Mouse (Mus musculus) midbrain, embryonic 13.5 days (tissue): ENCODE measurements around the gene Tatdn2. TPM values are rescaled to one million over a fixed set of nuclear protein-coding genes. Genes with fewer than 3 reads are reported as not detected.

ENCODE experiments used
- ATAC-seq: fragments of 200-750 bp; cut with Nextera tagmentation; 2 replicates; pipeline ENCODE4 v1.8.0; 2017; ENCODE audit warnings: mild to moderate bottlenecking, moderate TSS enrichment, moderate library complexity
- H3K27ac ChIP-seq: fragments of 300-500 bp; sonication (generic); 2 replicates; pipeline ENCODE4 v1.5.1; 2015; ENCODE audit warnings: inconsistent platforms, mild to moderate bottlenecking, moderate library complexity
- H3K27me3 ChIP-seq: fragments of 300-500 bp; sonication (generic); 2 replicates; pipeline ENCODE4 v1.6.1; 2015; ENCODE audit warnings: mild to moderate bottlenecking, inconsistent platforms
- H3K36me3 ChIP-seq: fragments of 300-500 bp; sonication (generic); 2 replicates; pipeline ENCODE4 v1.6.1; 2015; ENCODE audit warnings: mild to moderate bottlenecking, inconsistent platforms
- H3K4me1 ChIP-seq: fragments of 300-500 bp; sonication (generic); replicated peaks from 2 replicates; pipeline ENCODE4 v1.6.1; 2015; ENCODE audit warnings: inconsistent platforms
- H3K4me2 ChIP-seq: fragments of 300-500 bp; sonication (generic); replicated peaks from 2 replicates; pipeline ENCODE4 v1.6.1; 2015; ENCODE audit warnings: moderate library complexity, mild to moderate bottlenecking, inconsistent platforms
- H3K4me3 ChIP-seq: fragments of 300-500 bp; sonication (generic); replicated peaks from 2 replicates; pipeline ENCODE4 v1.5.1; 2015; ENCODE audit warnings: mild to moderate bottlenecking, inconsistent platforms
- H3K9ac ChIP-seq: fragments of 300-500 bp; sonication (generic); replicated peaks from 2 replicates; pipeline ENCODE4 v1.6.1; 2015; ENCODE audit warnings: mild to moderate bottlenecking, inconsistent platforms
- H3K9me3 ChIP-seq: fragments of 300-500 bp; sonication (generic); 2 replicates; pipeline ENCODE4 v1.6.1; 2016; ENCODE audit warnings: mild to moderate bottlenecking, inconsistent platforms
- WGBS: fragments of 180-500 bp; shearing (Covaris S2); methylation state at CpG from one replicate; pipeline ENCODE4 v1.1.7; 2015; 5-methylcytosine and 5-hydroxymethylcytosine counted together
- polyA plus RNA-seq: library from polyadenylated mRNA; unstranded; fragments of >200 nt; fragmentation: Nextera tagmentation; extraction: Ambion mirVana; gene quantifications from 2 replicates; pipeline ENCODE4 v1.2.1, GENCODE M21; 2015

Gene Tatdn2
- polyA plus RNA-seq, 1 experiment from 2014 or later: 0.93 TPM

DNA sequence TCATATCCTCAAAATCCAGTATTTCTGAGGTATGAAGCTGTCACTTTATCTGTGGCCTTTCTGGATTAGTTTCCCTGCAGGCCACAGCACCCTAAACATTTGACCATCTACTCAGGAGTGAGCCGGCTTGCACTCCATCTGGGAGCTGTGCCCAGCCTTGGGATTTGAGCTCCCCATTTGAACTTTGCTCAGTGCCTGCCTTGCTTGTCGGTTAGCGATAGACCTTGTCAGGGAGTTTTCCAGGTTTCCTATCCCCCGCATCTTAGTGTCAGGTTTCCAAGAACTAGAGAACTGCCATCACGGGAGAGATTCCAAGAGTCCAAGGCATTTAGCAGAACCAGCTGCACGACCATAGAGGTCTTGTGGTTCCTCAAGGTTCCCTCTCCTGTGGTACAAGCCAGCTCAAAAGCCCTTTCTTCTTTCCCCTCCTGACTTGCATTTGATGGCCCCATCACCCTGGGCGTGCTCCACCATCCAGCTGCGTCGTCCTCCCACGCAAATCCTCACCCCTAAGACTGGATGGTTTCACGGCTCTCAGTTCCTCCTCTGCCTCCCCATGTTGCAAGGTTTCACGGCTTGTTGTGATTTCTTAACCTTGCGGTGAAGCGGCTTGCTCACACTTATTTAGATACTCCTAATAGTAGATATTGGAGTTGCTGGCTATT is 19.6 kb upstream of the Tatdn2 start:
- Histone ChIP-seq H3K4me2 (no peak overlapping the region), H3K36me3 (no peaks in the 10 kb centered on the region), H3K4me1 (no peaks in the 10 kb centered on the region), H3K9me3 (no peaks in the 10 kb centered on the region), H3K9ac (no peak overlapping the region), H3K27ac (no peak overlapping the region), H3K27me3 (no peaks in the 10 kb centered on the region), H3K4me3 (no peak overlapping the region)
- WGBS: 86% methylated on average over 14 of the region's 14 CpGs
- no peak for ATAC-seq

DNA sequence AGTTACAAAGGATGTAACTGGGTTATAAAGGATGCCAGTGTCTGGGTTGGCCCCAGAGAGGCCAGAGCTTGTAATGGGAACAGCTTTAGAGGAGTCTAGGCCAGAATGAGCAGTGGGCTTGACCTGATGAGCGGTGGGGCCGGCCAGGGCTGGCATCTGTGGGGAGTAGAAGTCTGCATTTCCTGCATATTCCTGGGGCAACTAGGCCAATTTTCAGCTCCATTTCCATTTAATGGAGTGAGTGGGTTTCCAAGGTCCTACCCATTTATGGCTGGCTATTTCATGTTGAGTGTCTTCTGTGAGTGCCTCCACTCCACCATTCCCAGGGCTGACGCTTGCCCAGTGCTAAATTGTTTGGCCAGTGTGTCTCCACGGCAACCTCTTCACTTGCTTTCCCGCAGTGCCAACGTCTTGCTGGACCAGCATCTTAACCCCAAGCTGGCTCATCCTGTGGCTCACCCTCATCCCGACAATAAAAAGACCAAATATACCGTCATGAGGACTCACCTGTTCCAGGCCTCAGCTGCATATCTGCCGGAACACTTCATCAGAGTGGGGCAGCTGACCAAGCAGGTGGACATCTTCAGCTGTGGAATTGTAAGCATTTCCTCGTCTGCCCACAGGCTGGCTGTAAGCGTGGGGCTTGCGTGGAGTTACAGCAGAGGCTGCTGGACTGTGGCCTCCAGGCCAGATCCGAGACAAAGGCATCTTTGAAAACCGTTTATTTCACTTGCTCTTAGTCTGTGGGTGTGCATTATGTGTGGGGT is 18.4 kb upstream of the Tatdn2 start:
- Histone ChIP-seq H3K4me3 (no peak overlapping the region), H3K36me3 (no peaks in the 10 kb centered on the region), H3K9ac (no peak overlapping the region), H3K4me2 (no peak overlapping the region), H3K9me3 (no peaks in the 10 kb centered on the region), H3K4me1 (no peaks in the 10 kb centered on the region), H3K27ac (no peak overlapping the region), H3K27me3 (no peaks in the 10 kb centered on the region)
- 72% methylated on average over 14 of the region's 14 CpGs for WGBS
- ATAC-seq: no peak

DNA sequence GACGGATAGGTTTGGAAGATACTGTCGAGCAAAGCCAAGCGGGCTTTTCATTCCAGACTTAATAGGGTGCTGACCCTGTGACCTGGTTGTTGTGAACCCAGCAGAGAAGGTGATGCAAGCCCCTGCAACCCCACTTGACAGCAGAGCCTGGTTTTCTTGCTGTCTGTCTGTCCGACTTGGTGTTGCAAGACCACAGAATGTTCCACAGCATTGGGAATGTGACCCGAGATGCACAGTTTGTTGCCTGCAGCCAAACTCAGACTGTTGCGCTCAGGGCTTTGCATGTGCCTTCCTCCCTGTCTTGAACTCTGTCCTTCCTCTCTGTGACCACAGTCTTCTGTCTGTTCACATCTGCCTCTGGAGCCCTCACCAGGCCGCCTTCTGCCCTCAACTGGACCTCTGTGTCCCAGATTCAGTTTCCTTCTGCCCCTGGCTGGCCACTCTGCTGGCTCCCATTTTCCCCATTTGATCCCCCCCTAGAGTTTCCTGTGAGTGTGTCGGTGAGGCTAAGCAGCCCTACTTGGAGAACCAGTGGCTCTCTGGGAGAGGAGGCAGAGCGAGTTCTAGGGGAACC is 16.8 kb upstream of the Tatdn2 start:
- Histone ChIP-seq H3K9ac (no peak overlapping the region), H3K9me3 (no peaks in the 10 kb centered on the region), H3K4me1 (no peaks in the 10 kb centered on the region), H3K27ac (no peak overlapping the region), H3K36me3 (no peaks in the 10 kb centered on the region), H3K4me2 (no peak overlapping the region), H3K4me3 (no peak overlapping the region), H3K27me3 (no peaks in the 10 kb centered on the region)
- ATAC-seq: no peak
- WGBS: 89% methylated on average over 9 of the region's 9 CpGs

DNA sequence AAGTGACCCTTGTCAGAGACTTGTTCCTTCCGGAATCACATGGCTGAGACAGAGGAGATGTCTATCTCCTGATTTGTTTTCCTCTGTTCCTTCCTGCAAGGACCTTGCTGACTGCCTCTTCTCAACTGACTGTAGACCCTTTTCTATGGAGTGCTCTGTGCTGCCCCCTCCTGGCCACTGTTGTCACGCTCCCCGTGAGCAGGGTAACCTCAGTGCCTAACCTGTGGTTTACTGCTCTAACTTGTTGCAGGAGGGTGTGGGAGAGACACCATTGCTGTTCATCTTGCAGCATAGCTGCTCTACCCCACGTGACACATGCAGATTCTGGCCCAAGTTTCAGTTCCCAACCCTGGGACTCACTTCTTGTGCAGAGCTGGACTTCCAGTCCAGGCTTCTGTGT is 15.6 kb upstream of the Tatdn2 start:
- ATAC-seq: 0 out of 2 replicates have a peak, but pooled peaks have one; percentile 55
- no peak overlapping the region for H3K4me3 ChIP-seq
- WGBS: 18% methylated on average over 4 of the region's 4 CpGs
- no peaks in the 10 kb centered on the region for H3K9me3 ChIP-seq
- H3K27ac ChIP-seq: no peak overlapping the region
- H3K4me1 ChIP-seq: no peaks in the 10 kb centered on the region
- H3K9ac ChIP-seq: no peak overlapping the region
- no peaks in the 10 kb centered on the region for H3K27me3 ChIP-seq
- H3K4me2 ChIP-seq: no peak overlapping the region
- no peaks in the 10 kb centered on the region for H3K36me3 ChIP-seq

GRCm38 (mm10) chr6:113683081-113683825 is 13.6 kb upstream of the Tatdn2 start:
- H3K27ac ChIP-seq: no peak overlapping the region
- no peaks in the 10 kb centered on the region for H3K4me1 ChIP-seq
- 86% methylated on average over 10 of the region's 10 CpGs for WGBS
- no peak overlapping the region for H3K9ac ChIP-seq
- H3K4me3 ChIP-seq: no peak overlapping the region
- H3K36me3 ChIP-seq: no peaks in the 10 kb centered on the region
- H3K9me3 ChIP-seq: no peaks in the 10 kb centered on the region
- no peaks in the 10 kb centered on the region for H3K27me3 ChIP-seq
- H3K4me2 ChIP-seq: no peak overlapping the region
- ATAC-seq: no peak

DNA sequence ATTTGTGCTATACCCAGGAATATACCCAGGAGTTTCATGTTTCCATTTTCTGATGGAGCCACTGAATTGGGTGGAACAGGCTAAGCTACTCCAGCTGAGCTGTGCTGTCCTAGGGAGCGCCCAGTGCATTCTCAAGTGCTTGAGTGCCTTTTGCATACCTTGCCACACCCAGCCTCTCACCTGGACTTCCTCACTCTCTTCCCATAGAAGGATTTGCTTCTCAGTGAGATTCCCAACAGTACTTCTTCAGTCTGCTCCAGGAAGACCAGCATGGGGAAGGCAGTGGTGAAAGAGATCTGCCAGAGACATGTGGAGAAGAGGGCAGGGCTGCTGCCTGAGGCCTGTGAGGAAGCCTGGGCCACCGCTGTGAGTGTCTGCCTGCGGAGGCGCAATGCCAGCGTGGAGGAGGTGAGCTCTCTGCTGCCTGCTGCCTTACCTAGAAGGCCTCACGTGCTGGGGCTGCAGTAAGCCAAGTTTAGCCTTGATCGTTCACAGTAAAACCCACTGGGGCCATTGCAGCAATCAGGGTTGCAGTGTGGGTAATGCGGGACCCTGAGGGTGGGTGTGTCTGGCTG is 10.2 kb upstream of the Tatdn2 start:
- WGBS: 37% methylated on average over 8 of the region's 8 CpGs
- no peak overlapping the region for H3K27ac ChIP-seq
- H3K4me1 ChIP-seq: peaks cover 14% of the 10 kb centered on the region
- H3K9ac ChIP-seq: no peak overlapping the region
- no peak overlapping the region for H3K4me3 ChIP-seq
- ATAC-seq: no peak
- H3K36me3 ChIP-seq: no peaks in the 10 kb centered on the region
- H3K4me2 ChIP-seq: no peak overlapping the region
- H3K9me3 ChIP-seq: no peaks in the 10 kb centered on the region
- no peaks in the 10 kb centered on the region for H3K27me3 ChIP-seq

GRCm38 (mm10) chr6:113690008-113690399 is 6.8 kb upstream of the Tatdn2 start:
- H3K36me3 ChIP-seq: no peaks in the 10 kb centered on the region
- H3K4me1 ChIP-seq: peaks cover 14% of the 10 kb centered on the region
- no peaks in the 10 kb centered on the region for H3K27me3 ChIP-seq
- no peak for ATAC-seq
- H3K9ac ChIP-seq: peak overlapping the region; percentile 23; the same call in 1 of the 2 replicates
- peak overlapping the region; percentile 35; the same call in 1 of the 2 replicates for H3K27ac ChIP-seq
- H3K4me2 ChIP-seq: no peak overlapping the region
- 30% methylated on average over 7 of the region's 7 CpGs for WGBS
- no peaks in the 10 kb centered on the region for H3K9me3 ChIP-seq
- H3K4me3 ChIP-seq: no peak overlapping the region

- peak overlapping the region; percentile 26; the same call in 1 of the 2 replicates for H3K27ac ChIP-seq
- peak overlapping the region; percentile 27 for H3K4me2 ChIP-seq
- no peaks in the 10 kb centered on the region for H3K9me3 ChIP-seq
- H3K4me3 ChIP-seq: no peak overlapping the region
- no peaks in the 10 kb centered on the region for H3K36me3 ChIP-seq
- H3K27me3 ChIP-seq: no peaks in the 10 kb centered on the region
- 0 out of 2 replicates have a peak, but pooled peaks have one; percentile 45 for ATAC-seq
- 18% methylated on average over 14 of the region's 14 CpGs for WGBS
- peak overlapping the region; percentile 48 for H3K9ac ChIP-seq
- H3K4me1 ChIP-seq: peaks cover 14% of the 10 kb centered on the region
Measured at GRCm38 (mm10) chr6:113690400-113691083, 6.3 kb upstream of the Tatdn2 start.

DNA sequence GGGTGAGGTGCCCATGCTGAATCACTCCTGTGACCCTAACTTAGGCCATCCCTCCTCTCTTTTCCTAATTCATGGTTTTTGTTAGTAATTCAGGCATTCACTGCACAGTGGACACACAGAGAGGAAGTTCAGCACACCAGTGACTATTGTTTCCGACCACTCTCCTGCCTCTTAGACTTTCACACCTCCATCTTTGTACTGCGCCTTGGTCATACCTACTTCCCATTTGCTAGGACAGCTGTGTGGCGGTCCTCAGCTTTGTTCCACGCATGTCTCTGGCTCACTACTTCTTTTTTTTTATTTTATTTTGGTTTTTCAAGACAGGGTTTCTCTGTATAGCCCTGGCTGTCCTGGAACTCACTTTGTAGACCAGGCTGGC is 5.8 kb upstream of the Tatdn2 start:
- H3K4me3 ChIP-seq: no peak overlapping the region
- H3K9ac ChIP-seq: peak overlapping the region; percentile 48
- WGBS: 85% methylated on average over 4 of the region's 4 CpGs
- H3K36me3 ChIP-seq: no peaks in the 10 kb centered on the region
- peaks cover 16% of the 10 kb centered on the region for H3K4me1 ChIP-seq
- H3K27ac ChIP-seq: peak overlapping the region; percentile 26; the same call in 1 of the 2 replicates
- H3K27me3 ChIP-seq: no peaks in the 10 kb centered on the region
- ATAC-seq: no peak
- no peaks in the 10 kb centered on the region for H3K9me3 ChIP-seq
- H3K4me2 ChIP-seq: peak overlapping the region; percentile 27; the same call in 1 of the 2 replicates

DNA sequence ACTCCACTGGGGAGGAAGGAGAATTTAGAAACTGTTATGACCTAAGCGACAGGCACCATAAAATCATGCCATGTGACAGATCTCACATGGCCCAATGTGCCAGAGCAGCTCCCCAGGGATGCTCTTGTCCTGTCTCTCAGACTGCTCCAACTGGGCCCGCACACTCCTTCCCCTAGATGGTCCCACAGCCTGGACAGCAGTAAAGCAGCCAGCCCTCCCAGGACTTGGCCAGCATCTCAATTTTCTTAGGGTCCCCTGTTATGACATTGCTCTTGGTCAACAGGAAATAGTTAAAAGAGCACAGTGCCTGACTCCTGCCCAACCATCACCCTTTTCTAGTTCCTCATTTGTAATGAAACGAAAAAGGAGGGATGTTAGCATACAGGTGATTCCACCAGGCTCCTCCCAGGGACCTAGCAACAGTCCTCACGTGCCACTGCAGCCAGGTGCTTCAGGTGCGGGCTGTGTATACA is 4.2 kb upstream of the Tatdn2 start:
- Histone ChIP-seq H3K4me1 (peaks cover 22% of the 10 kb centered on the region), H3K27ac (no peak overlapping the region), H3K4me3 (no peak overlapping the region), H3K4me2 (no peak overlapping the region), H3K27me3 (no peaks in the 10 kb centered on the region), H3K9me3 (no peaks in the 10 kb centered on the region), H3K9ac (no peak overlapping the region), H3K36me3 (no peaks in the 10 kb centered on the region)
- WGBS: 77% methylated on average over 5 of the region's 5 CpGs
- no peak for ATAC-seq

DNA sequence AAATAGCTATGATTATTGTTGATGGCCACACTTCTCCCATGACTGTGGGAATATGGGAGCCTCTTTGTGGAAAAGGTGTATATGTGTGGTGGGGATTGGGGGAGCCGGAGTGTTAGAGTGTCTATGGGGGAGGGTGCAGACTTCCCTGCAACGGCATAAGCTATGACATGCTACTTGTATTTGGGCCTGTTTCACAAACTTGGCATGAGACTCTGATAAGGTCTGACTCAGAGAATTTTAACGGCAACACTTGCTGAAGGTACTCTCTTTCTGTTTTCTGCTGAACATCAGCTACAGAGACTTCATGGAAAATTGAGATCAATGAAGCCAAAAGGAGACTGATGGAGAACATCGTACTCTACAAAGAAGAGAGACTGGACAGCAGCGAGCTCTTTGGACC is 3.5 kb upstream of the Tatdn2 start:
- no peak overlapping the region for H3K9ac ChIP-seq
- peaks cover 29% of the 10 kb centered on the region for H3K4me1 ChIP-seq
- no peak for ATAC-seq
- no peak overlapping the region for H3K4me3 ChIP-seq
- H3K9me3 ChIP-seq: no peaks in the 10 kb centered on the region
- H3K36me3 ChIP-seq: no peaks in the 10 kb centered on the region
- H3K4me2 ChIP-seq: no peak overlapping the region
- H3K27me3 ChIP-seq: no peaks in the 10 kb centered on the region
- no peak overlapping the region for H3K27ac ChIP-seq
- 93% methylated on average over 5 of the region's 5 CpGs for WGBS
